Mouse (Mus musculus) E14TG2a.4 (cell line): ENCODE measurements at regions not wholly inside any gene's neighbourhood (a gene's known extent, or its start where the extent isn't known, plus 50 kb on each side); places are given as distances from the start of the nearest gene placed in this dataset.

Source experiments
- H3K27me3 ChIP-seq: 2 replicates; pipeline ENCODE4 v1.6.1; 2014; ENCODE audit warnings: low read length, control low read depth; ENCODE audit not compliant: insufficient read depth
- H3K36me3 ChIP-seq: 2 replicates; pipeline ENCODE4 v1.6.1; 2014; ENCODE audit warnings: low read length, control low read depth; ENCODE audit not compliant: insufficient read depth
- H3K4me1 ChIP-seq: replicated peaks from 2 replicates; pipeline ENCODE4 v1.6.1; 2014; ENCODE audit warnings: low read depth, low read length, control low read depth
- H3K4me3 ChIP-seq: replicated peaks from 2 replicates; pipeline ENCODE4 v1.5.1; 2014; ENCODE audit warnings: mild to moderate bottlenecking, low read length
- H3K9me3 ChIP-seq: 2 replicates; pipeline ENCODE4 v1.6.1; 2014; ENCODE audit warnings: low read length, control low read depth
- CTCF ChIP-seq: conservative IDR thresholded peaks from 2 replicates; pipeline ENCODE4 v1.5.1; 2014; ENCODE audit warnings: low read length
- NANOG ChIP-seq: IDR thresholded peaks from 2 replicates; pipeline ENCODE4 v1.6.1; 2014; ENCODE audit warnings: borderline replicate concordance, low read length, mixed read lengths
- POU5F1 ChIP-seq: IDR thresholded peaks from 2 replicates; pipeline ENCODE4 v1.6.1; 2014; ENCODE audit warnings: low read length, borderline replicate concordance

DNA sequence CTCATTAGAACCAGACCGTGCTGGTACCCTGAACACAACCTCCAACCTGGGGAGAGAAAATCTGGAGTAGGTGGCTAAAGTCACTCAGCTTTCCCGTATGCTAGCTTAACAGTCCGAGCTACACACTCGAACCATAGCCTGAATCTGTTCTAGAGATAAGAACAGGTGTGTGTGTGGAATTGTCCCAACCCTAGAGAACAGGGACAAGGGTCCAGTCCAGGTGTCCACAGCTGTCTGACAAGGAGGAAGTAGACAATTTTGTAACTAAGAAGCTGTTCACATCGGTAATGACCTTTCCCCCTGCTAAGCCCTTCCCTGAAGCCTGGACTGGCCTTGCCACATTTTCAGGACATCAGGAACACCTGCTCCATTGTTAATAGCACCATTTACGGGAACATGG lies 71.3 kb downstream of the Ier5 start:
- peaks cover 43% of the 10 kb centered on the region for H3K27me3 ChIP-seq
- peaks cover 34% of the 10 kb centered on the region for H3K4me1 ChIP-seq
- no peak for TF ChIP-seq NANOG
- TF ChIP-seq CTCF: no peak
- TF ChIP-seq POU5F1: no peak
- no peaks in the 10 kb centered on the region for H3K36me3 ChIP-seq
- H3K9me3 ChIP-seq: no peaks in the 10 kb centered on the region
- H3K4me3 ChIP-seq: no peak overlapping the region

DNA sequence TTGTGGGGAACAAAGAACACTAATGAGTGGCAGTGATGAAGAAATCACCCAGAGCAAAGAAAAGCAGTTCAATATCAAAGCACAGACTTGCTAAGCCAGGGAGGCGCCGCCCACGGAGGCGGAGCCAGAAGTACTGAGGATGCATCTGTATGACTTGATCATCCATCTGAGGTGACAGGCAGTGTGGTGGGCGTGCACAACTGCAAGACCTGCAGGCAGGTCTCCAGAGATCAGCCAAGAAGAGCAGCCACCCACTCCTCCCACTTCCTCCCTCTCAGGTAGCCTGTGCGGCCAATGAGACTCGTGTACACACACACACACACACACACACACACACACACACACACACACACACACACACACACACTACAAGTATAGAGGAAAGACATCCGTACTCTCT lies 71.9 kb downstream of the Ier5 start:
- no peak for TF ChIP-seq CTCF
- no peak for TF ChIP-seq POU5F1
- TF ChIP-seq NANOG: no peak
- peaks cover 39% of the 10 kb centered on the region for H3K27me3 ChIP-seq
- H3K9me3 ChIP-seq: no peaks in the 10 kb centered on the region
- H3K4me3 ChIP-seq: no peak overlapping the region
- H3K4me1 ChIP-seq: peaks cover 34% of the 10 kb centered on the region
- no peaks in the 10 kb centered on the region for H3K36me3 ChIP-seq

DNA sequence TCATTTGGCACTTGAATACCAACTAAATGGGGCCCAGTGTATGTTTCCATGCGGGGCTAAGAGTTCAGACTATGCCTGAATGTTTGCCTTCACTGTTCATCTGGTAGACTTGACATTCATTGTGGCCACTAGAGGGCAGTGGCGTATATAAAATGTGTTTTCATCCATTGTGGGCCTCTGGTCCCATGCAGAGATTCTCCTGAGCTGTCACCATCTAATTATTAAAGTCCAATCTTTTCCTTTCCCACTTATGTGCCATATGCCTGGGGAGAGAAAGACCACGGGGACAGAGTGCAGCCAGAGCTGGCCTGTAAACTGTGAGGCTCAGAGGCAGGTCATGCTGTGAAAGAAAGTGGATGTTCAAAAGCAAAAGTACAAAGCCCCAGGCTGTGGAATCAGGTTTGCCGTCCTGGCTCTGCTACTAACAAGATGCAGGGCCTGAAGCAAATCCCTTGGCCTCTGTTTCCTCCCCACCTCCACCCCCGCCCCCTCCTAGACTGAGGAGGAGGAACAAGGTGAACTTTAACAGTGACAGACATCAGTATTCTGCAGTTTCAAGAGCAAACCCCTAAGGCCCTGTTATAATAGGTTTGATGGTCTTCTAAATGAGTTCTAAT lies 73.5 kb downstream of the Ier5 start:
- no peak for TF ChIP-seq NANOG
- peak; percentile 43 for TF ChIP-seq CTCF
- Histone ChIP-seq H3K9me3 (no peaks in the 10 kb centered on the region), H3K36me3 (no peaks in the 10 kb centered on the region), H3K4me1 (peaks cover 25% of the 10 kb centered on the region), H3K4me3 (no peak overlapping the region), H3K27me3 (peaks cover 30% of the 10 kb centered on the region)

DNA sequence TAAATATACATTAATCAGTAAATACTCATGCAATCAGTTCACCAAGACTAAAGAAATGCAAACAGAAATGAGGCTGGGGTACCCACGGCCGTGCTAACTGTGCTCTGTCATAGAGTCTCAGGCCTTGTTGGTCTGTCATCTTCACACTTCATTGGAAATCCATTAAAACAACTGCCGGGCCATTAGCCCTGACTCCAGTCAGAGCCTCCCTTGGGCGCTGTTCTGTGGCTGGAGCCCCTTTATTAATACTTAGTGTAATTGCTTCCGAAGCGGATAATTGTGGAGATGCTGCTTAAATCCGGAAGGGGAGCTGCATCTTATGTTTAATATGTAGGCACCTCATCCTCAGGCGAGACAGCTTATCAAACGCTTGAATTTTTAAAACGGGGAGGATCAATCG lies 76.1 kb downstream of the Ier5 start:
- no peak overlapping the region for H3K4me3 ChIP-seq
- H3K36me3 ChIP-seq: no peaks in the 10 kb centered on the region
- H3K9me3 ChIP-seq: no peaks in the 10 kb centered on the region
- TF ChIP-seq CTCF (no peak), NANOG (no peak), POU5F1 (no peak)
- no peaks in the 10 kb centered on the region for H3K4me1 ChIP-seq
- peaks cover 9% of the 10 kb centered on the region for H3K27me3 ChIP-seq

DNA sequence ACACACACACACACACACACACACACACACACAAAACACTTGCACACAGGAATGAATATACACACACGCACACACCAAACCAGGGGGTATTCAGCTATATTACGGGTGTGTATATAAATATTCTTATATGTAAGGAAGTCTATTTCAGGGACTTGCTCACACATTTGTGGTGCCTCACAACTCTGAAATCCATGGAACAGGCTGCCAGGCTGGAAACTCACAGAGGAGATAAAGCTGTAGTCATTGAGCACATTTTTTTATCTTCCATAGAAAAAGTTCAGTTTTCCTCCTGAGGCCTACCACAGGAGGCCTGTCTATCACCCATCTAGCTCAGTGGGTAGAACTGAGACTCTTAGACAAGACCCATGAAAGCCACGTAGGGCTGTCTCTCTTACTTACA lies 83.8 kb downstream of the Ier5 start:
- Histone ChIP-seq H3K27me3 (peaks cover 17% of the 10 kb centered on the region), H3K9me3 (no peaks in the 10 kb centered on the region), H3K4me3 (no peak overlapping the region), H3K36me3 (no peaks in the 10 kb centered on the region), H3K4me1 (0 out of 2 replicates have a peak, but pooled peaks cover 3% of the 10 kb centered on the region)
- no peak for TF ChIP-seq POU5F1
- no peak for TF ChIP-seq CTCF

DNA sequence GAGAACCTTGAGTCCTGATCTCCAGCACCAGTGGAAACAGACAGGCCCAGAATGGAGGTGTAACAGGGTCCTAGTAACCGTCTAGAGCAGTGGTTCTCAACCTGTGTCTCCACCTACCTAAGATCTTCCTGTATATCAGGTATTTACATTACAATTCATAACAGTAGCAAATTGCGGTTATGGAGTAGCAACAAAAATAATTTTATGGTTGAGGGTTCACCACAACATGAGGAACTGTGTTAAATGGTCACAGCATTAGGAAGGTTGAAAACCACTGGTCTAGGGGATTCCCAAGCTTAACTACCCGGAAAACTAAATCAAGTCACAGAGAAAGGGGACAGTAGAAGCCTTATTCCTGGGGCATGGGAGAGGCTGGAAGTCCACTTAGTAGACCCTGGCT lies 84.5 kb downstream of the Ier5 start:
- no peak overlapping the region for H3K4me3 ChIP-seq
- H3K4me1 ChIP-seq: 0 out of 2 replicates have a peak, but pooled peaks cover 3% of the 10 kb centered on the region
- no peak for TF ChIP-seq CTCF
- H3K27me3 ChIP-seq: peaks cover 24% of the 10 kb centered on the region
- H3K9me3 ChIP-seq: no peaks in the 10 kb centered on the region
- H3K36me3 ChIP-seq: no peaks in the 10 kb centered on the region

DNA sequence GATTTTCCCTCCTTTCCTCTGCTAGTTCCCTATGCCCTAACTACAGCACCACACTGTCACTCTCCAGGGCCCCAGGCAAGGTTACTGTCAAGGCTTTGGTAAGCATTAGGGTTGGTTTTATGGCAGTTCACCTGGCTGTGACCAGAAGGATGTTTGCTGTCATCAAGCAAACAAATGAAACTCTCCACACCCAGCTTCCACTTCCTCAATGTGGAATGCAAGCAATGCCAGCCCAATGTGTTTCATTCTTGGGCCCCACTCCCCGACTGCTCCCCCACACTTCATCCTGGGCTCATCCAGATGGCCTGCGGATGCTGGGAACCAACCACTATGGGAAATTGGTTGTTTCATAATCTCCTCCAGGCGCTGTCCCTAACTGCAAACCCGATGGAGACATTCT lies 85.7 kb downstream of the Ier5 start:
- Histone ChIP-seq H3K27me3 (peaks cover 31% of the 10 kb centered on the region), H3K4me1 (0 out of 2 replicates have a peak, but pooled peaks cover 3% of the 10 kb centered on the region), H3K9me3 (no peaks in the 10 kb centered on the region), H3K36me3 (no peaks in the 10 kb centered on the region), H3K4me3 (no peak overlapping the region)
- TF ChIP-seq NANOG (no peak), POU5F1 (no peak), CTCF (no peak)

DNA sequence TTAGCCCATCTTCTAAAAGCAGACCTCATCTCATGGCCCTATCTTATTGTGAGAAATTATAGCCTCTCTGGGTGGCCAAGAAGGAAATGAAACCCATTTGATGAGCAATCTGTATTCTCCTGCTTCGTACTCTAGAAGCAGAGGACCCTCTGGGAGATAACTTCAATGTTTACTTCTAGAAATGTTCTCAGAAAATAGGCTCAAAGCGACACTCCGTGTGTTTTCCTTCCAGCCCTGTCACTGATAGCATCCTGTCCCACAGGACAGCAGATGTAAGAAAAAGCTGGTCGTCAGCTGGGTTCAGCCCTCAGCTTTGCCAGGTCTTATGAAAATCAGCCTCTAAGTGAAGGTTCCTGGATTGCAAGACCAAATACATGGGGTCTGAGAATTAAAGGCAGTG lies 86.1 kb downstream of the Ier5 start:
- H3K4me3 ChIP-seq: no peak overlapping the region
- no peaks in the 10 kb centered on the region for H3K36me3 ChIP-seq
- 0 out of 2 replicates have a peak, but pooled peaks cover 3% of the 10 kb centered on the region for H3K4me1 ChIP-seq
- TF ChIP-seq NANOG (no peak), POU5F1 (no peak), CTCF (no peak)
- no peaks in the 10 kb centered on the region for H3K9me3 ChIP-seq
- H3K27me3 ChIP-seq: peaks cover 26% of the 10 kb centered on the region
